Mouse (Mus musculus): ENCODE measurements around the gene Swap70. TPM values are rescaled to one million over a fixed set of nuclear protein-coding genes. Genes with fewer than 3 reads are reported as not detected.

Gene Swap70
- total RNA-seq, 2 experiments from 2014 or later: 8.3 to 9.0 TPM

Other genes with a start within 250 kb of the Swap70 start
- gene Tmem41b, start 234.8 kb upstream of the Swap70 start, total RNA-seq (2021): 10 to 100 TPM; 28.8 to 32.6 TPM
- gene Ipo7, start 203.4 kb upstream of the Swap70 start, total RNA-seq (2021): 10 to 100 TPM; 68.5 to 68.6 TPM
- gene Zfp143, start 160.5 kb upstream of the Swap70 start, total RNA-seq (2021): 1 to 10 TPM; 7.0 to 7.9 TPM
- 1 to 10 TPM; 4.3 to 6.4 TPM for gene Wee1, start 99.7 kb upstream of the Swap70 start, total RNA-seq (2021)

Data from gastrocnemius, postnatal 14 days (tissue).